Comparison of ENCODE assay signal across 6 mouse cellular contexts in genomic region chr13:12889631-12890030, GRCm38 (mm10).
DNase-seq lines count a peak whose midpoint lies in the region; TF ChIP-seq lines count a peak whose summit lies in the region.
"Not testable (repeated sequence)": the region's sequence is repeated elsewhere in the genome, so short reads cannot be mapped to it uniquely, and the experiment has no call there.

No protein-coding gene starts in this region.

- not testable (repeated sequence) for H3K27ac ChIP-seq in ES-E14 (ENCODE audit: insufficient read depth, low read depth, low read length, poor library complexity, severe bottlenecking)

- H3K27me3 ChIP-seq in E14TG2a.4 (ENCODE audit: insufficient read depth, low read length); megakaryocyte, embryonic 14.5 days (replicated peaks): not testable (repeated sequence)

- 0 out of 2 replicates have a peak overlapping the region, but pooled peaks have one; percentile 1 for H3K4me3 ChIP-seq in E14TG2a.4 (replicated peaks; ENCODE audit: low read length)
- H3K4me3 ChIP-seq in ES-E14 (ENCODE audit: insufficient read depth in 1 of 2, low read depth in 1 of 2, low read length in 2 of 2, poor library complexity in 1 of 2, severe bottlenecking in 1 of 2), result not testable (repeated sequence)
- H3K4me3 ChIP-seq in megakaryocyte, embryonic 14.5 days (replicated peaks), result peak overlapping the region; percentile 0

- DNase-seq in ES-E14 (ENCODE audit: low read depth, low spot score) (peak; percentile 40), NIH3T3 (ENCODE audit: low read depth) (peak; percentile 46), ZHBTc4 (ENCODE audit: low read depth, low spot score) (peak; percentile 79)
- DNase-seq in heart, adult 11 months, result peak; percentile 81

- not testable (repeated sequence) for H3K36me3 ChIP-seq in E14TG2a.4 (ENCODE audit: insufficient read depth, low read length); ES-E14 (ENCODE audit: control insufficient read depth, insufficient read depth, low read length, poor library complexity, severe bottlenecking); megakaryocyte, embryonic 14.5 days (replicated peaks; ENCODE audit: low read length)

- H3K9ac ChIP-seq in ES-E14 (ENCODE audit: insufficient read depth, low read depth, low read length, poor library complexity, severe bottlenecking), result not testable (repeated sequence)

- not testable (repeated sequence) for TF ChIP-seq CTCF in E14TG2a.4 (conservative IDR thresholded peaks at IDR 0.05; ENCODE audit: low read length)

- peaks cover 56% of the 10 kb centered on the region for H3K9me3 ChIP-seq in E14TG2a.4 (ENCODE audit: low read length)
- H3K9me3 ChIP-seq in ES-E14 (ENCODE audit: control insufficient read depth, insufficient read depth, low read depth, low read length), result not testable (repeated sequence)
- H3K9me3 ChIP-seq in megakaryocyte, embryonic 14.5 days, result peaks cover 13% of the 10 kb centered on the region

- in situ Hi-C loops in ES-E14 (cut with MboI; ENCODE audit: low sequenced_read_pairs in 2 of 2, unreplicated experiment in 2 of 2), result not testable (repeated sequence)

- H3K4me1 ChIP-seq in E14TG2a.4 (replicated peaks; ENCODE audit: low read depth, low read length); ES-E14 (ENCODE audit: control insufficient read depth in 2 of 2, insufficient read depth in 2 of 2, low read length in 2 of 2, poor library complexity in 1 of 2); megakaryocyte, embryonic 14.5 days: not testable (repeated sequence)
